Mouse (Mus musculus) embryonic facial prominence, embryonic 14.5 days (tissue): ENCODE results near the gene Cnep1r1. TPM values are rescaled to one million over a fixed set of nuclear protein-coding genes. Genes with fewer than 3 reads are reported as not detected.

Experiments used
- ATAC-seq: fragments of 200-750 bp; cut with Nextera tagmentation; 2 replicates; pipeline ENCODE4 v1.8.0; 2017; ENCODE audit warnings: low read depth, moderate number of reproducible peaks, moderate TSS enrichment
- DNase-seq: peaks from one replicate; pipeline ENCODE4 v3.0.0-alpha.2; 2015; ENCODE audit warnings: low spot score
- H3K27ac ChIP-seq: fragments of 300-500 bp; sonication (generic); replicated peaks from 2 replicates; pipeline ENCODE4 v1.5.1; 2014; ENCODE audit warnings: low read depth, mild to moderate bottlenecking, low read length, moderate library complexity
- H3K27me3 ChIP-seq: fragments of 300-500 bp; sonication (generic); replicated peaks from 2 replicates; pipeline ENCODE4 v1.6.1; 2014; ENCODE audit warnings: low read length; ENCODE audit not compliant: control insufficient read depth, insufficient read depth
- H3K36me3 ChIP-seq: fragments of 300-500 bp; sonication (generic); 2 replicates; pipeline ENCODE4 v1.6.1; 2014; ENCODE audit warnings: low read length, mixed read lengths; ENCODE audit not compliant: control insufficient read depth, insufficient read depth
- H3K4me1 ChIP-seq: fragments of 300-500 bp; sonication (generic); 2 replicates; pipeline ENCODE4 v1.6.1; 2014; ENCODE audit warnings: antibody characterized with exemption, low read length; ENCODE audit not compliant: control insufficient read depth, insufficient read depth
- H3K4me2 ChIP-seq: fragments of 300-500 bp; sonication (generic); 2 replicates; pipeline ENCODE4 v1.6.1; 2014; ENCODE audit warnings: low read depth, mild to moderate bottlenecking, low read length, moderate library complexity, mixed read lengths
- H3K4me3 ChIP-seq: fragments of 300-500 bp; sonication (generic); 2 replicates; pipeline ENCODE4 v1.5.1; 2014; ENCODE audit warnings: low read depth, mild to moderate bottlenecking, low read length
- H3K9ac ChIP-seq: fragments of 300-500 bp; sonication (generic); 2 replicates; pipeline ENCODE4 v1.6.1; 2014; ENCODE audit warnings: low read depth, mild to moderate bottlenecking, low read length, moderate library complexity, mixed read lengths
- H3K9me3 ChIP-seq: fragments of 300-500 bp; sonication (generic); 2 replicates; pipeline ENCODE4 v1.6.1; 2016; ENCODE audit warnings: low read length; ENCODE audit not compliant: control insufficient read depth
- WGBS: fragments of 180-500 bp; shearing (Covaris S2); extraction: QIAGEN DNeasy Blood & Tissue Kit; methylation state at CpG from one replicate; pipeline ENCODE4 v1.1.7; 2014; 5-methylcytosine and 5-hydroxymethylcytosine counted together
- polyA plus RNA-seq: library from polyadenylated mRNA; unstranded; fragments of >200 nt; fragmentation: Nextera tagmentation; extraction: Ambion mirVana; gene quantifications from 2 replicates; pipeline ENCODE4 v1.2.1, GENCODE M21; 2014

Cnep1r1 gene
- 44.3 and 48.3 TPM in 2 replicates for polyA plus RNA-seq

DNA sequence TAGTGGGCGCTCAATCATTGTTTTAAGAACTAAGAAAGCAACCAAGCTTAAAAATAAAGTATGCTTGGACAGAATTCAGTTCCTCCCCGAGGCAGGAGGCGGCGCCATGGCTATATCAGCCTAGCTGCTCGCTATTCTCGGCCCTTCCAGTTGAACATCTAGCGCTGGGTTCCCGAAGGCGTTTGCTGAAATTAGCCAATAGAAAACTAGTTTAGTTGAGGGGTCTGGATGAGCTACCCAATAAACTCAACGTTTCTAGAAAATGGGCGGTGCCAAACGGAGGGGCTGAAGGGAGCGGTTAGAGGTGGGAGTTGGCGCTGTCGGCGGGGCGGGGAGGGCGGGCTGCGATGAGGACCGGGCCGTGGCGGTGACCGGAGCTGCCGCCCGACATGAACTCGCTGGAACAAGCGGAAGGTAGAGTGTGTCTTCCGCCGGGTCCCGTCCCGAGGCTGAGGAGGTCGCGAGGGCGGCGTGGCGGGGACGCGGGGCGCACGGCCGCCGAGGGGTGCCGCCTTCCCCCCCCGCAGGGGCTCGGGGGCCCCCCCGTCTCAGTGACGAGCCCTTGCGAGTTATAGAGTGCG lies at the start of gene Cnep1r1:
TSS of gene Cnep1r1 (plus strand) at position 314 of the 581 bp plus-strand sequence.
- Histone ChIP-seq H3K9ac (peak within 1 kb of the TSS; percentile 97), H3K36me3 (peaks cover 26% of the 10 kb centered on the region), H3K27me3 (no peaks in the 10 kb centered on the region), H3K27ac (peak within 1 kb of the TSS; percentile 78), H3K4me2 (peak within 1 kb of the TSS; percentile 73), H3K4me3 (peak within 1 kb of the TSS; percentile 94), H3K4me1 (no peaks in the 10 kb centered on the region; the same call in 1 of the 2 replicates), H3K9me3 (no peaks in the 10 kb centered on the region)
- DNase-seq, result peak; percentile 98
- peak; percentile 100 for ATAC-seq
- under 1% methylated on average over 30 of the region's 49 CpGs for WGBS

DNA sequence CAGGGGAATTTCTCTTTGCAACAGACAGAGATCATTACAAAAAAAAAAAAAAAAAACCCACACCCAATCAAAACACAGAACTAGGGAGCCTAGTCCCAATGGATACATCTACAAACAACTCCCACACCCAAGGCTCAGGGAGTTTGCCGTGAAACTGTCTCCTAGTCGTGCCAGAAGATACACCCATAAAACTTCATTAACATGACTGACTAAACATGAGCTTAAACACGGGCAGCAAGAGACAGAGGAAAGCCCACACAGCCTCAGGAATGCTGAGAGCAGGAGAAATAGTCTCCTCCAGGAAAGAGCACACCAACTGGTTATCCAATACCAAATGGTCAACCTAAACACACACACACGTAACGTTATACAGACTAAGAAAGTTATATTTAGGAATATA lies 36.4 kb upstream of the Cnep1r1 start:
- Histone ChIP-seq H3K36me3 (no peaks in the 10 kb centered on the region), H3K9ac (no peak overlapping the region), H3K27me3 (no peaks in the 10 kb centered on the region), H3K4me2 (no peak overlapping the region), H3K9me3 (no peaks in the 10 kb centered on the region), H3K4me1 (no peaks in the 10 kb centered on the region), H3K27ac (no peak overlapping the region), H3K4me3 (no peak overlapping the region)
- 72% methylated on average over 5 of the region's 5 CpGs for WGBS
- DNase-seq (no peak), ATAC-seq (no peak)

DNA sequence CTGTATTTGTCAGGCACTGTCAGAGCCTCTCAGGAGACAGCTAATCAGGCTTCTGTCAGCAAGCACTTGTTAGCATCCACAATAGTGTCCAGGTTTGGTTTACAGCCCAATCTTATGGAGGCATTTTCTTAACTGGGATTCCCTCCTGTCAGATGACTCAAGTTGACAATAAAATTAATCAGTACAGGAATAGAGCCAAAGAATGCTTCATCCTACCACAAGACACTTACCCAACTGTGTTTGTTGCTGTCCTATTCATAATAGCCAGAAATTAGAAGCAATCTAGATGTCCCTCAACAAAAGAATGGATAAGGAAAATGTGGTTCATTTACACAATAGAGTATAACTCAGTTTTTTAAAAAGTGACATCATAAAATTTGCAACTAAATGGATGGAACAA lies 30.6 kb upstream of the Cnep1r1 start:
- Histone ChIP-seq H3K9ac (no peak overlapping the region), H3K27ac (no peak overlapping the region), H3K4me3 (no peak overlapping the region), H3K4me1 (no peaks in the 10 kb centered on the region), H3K9me3 (no peaks in the 10 kb centered on the region), H3K4me2 (no peak overlapping the region), H3K36me3 (no peaks in the 10 kb centered on the region), H3K27me3 (no peaks in the 10 kb centered on the region)
- no peak for DNase-seq
- ATAC-seq, result no peak

DNA sequence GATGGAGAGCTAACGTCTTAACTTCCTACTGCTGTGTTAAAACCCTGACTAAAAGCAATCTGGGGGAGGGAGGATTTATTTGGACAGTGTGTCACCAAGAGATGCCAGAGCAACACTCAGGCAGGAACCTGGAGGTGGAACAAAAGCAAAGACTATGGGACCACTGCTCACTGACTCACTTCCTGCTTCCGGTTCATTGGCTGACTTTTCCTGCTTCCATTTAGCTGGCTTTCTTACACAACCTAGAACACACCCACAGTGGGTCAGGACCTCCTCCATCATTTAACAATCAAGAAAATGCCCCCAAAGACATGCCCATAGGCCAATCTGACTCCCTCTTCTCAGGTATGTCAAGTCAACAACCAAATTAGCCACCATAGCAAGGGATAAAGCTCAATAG lies 26.9 kb upstream of the Cnep1r1 start:
- ATAC-seq (no peak), DNase-seq (no peak)
- Histone ChIP-seq H3K4me1 (no peaks in the 10 kb centered on the region), H3K4me3 (no peak overlapping the region), H3K36me3 (no peaks in the 10 kb centered on the region), H3K9me3 (no peaks in the 10 kb centered on the region), H3K27ac (no peak overlapping the region), H3K4me2 (no peak overlapping the region), H3K27me3 (no peaks in the 10 kb centered on the region), H3K9ac (no peak overlapping the region)
- WGBS, result 85% methylated on average over 2 of the region's 2 CpGs

DNA sequence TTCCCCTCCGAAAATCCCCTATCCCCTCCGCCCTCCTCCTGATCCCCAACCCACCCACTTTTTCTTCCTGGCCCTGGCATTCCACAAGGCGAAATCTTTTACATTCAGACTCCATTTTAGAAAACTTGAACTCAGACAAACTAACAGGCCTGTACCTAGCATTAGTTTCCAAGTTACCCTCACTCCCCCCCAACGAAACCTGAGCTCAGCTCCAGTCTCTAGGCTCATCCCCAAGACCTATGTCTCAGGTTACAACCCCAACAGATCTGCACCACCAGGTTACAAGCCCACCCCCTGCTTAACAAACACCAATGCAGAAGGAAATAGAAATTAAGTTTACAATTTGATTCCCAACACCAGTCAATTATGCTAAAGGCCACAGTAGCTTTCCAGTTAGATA lies 25.2 kb upstream of the Cnep1r1 start:
- DNase-seq, result no peak
- 45% methylated on average over 4 of the region's 4 CpGs for WGBS
- H3K4me2 ChIP-seq, result no peak overlapping the region
- H3K27ac ChIP-seq, result no peak overlapping the region
- H3K4me1 ChIP-seq, result no peaks in the 10 kb centered on the region
- H3K27me3 ChIP-seq, result no peaks in the 10 kb centered on the region
- ATAC-seq, result no peak
- H3K4me3 ChIP-seq, result no peak overlapping the region
- H3K9ac ChIP-seq, result no peak overlapping the region
- no peaks in the 10 kb centered on the region for H3K36me3 ChIP-seq
- H3K9me3 ChIP-seq, result no peaks in the 10 kb centered on the region

DNA sequence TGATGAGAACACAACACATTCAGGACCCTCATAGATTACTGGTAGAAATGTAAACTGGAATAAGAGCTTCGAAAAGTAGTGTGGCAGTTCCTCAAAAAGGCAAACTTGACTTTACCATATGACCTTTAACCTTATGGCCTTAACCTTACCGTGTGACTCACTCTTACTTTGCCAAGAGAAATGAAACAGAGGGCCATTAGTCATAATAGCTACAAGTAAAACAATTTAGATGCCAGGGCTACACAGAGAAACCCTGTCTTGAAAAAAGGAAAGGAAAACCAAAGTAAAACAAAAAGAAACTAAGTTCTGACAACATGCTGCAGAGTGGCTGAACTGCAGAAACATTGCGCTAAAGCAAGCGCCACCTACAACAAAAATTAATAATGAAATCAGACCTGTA lies 19.7 kb upstream of the Cnep1r1 start:
- DNase-seq, result no peak
- no peaks in the 10 kb centered on the region for H3K4me1 ChIP-seq
- no peak overlapping the region for H3K4me3 ChIP-seq
- H3K9me3 ChIP-seq, result no peaks in the 10 kb centered on the region
- ATAC-seq, result no peak
- no peaks in the 10 kb centered on the region for H3K36me3 ChIP-seq
- no peak overlapping the region for H3K9ac ChIP-seq
- H3K27ac ChIP-seq, result no peak overlapping the region
- no peak overlapping the region for H3K4me2 ChIP-seq
- 73% methylated on average over 4 of the region's 4 CpGs for WGBS
- no peaks in the 10 kb centered on the region for H3K27me3 ChIP-seq

DNA sequence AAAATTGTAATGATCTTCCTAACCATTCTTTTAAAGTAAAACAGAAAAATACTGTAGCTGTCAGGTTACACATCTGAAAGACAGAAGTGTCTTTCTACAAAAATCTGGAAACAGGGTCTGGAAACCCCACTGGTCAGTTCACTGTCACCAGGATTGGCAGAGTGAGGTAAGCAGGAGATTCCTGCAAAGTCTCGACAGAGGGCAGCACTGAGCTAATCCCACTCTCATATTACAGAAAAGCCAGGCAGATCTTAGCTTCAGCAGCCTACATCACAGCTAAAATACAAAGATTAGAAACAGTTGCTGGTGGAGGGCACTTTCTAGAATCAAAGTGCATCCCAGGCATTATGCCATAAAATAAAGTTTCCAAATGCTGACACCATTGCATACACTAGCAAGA lies 19.0 kb upstream of the Cnep1r1 start:
- no peaks in the 10 kb centered on the region for H3K9me3 ChIP-seq
- no peaks in the 10 kb centered on the region for H3K27me3 ChIP-seq
- WGBS, result 4% methylated on average over 1 of the region's 1 CpGs
- no peak overlapping the region for H3K4me3 ChIP-seq
- ATAC-seq (no peak), DNase-seq (peak; percentile 67)
- H3K4me2 ChIP-seq, result no peak overlapping the region
- no peak overlapping the region for H3K27ac ChIP-seq
- no peaks in the 10 kb centered on the region for H3K4me1 ChIP-seq
- H3K36me3 ChIP-seq, result no peaks in the 10 kb centered on the region
- no peak overlapping the region for H3K9ac ChIP-seq

DNA sequence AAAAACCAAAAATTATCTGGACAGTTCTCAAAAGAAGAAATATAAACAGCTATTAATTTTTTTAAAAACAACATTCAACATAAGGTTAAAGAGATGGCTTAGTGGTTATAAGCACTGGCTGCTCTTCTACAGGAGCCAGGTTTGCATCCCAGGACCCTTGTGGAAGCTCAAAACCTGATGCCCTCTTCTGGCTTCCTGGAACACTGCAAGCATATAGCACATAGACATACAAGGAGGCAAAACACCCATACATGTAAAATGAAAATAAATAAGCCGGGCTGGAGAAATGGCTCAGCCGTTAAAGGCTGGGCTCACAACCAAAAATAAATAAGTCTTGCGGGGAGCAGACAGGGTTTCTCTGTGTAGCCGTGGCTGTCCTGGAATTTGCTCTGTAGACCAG lies 9.3 kb upstream of the Cnep1r1 start:
- H3K27me3 ChIP-seq, result no peaks in the 10 kb centered on the region
- no peak overlapping the region for H3K27ac ChIP-seq
- no peak overlapping the region for H3K4me3 ChIP-seq
- H3K4me1 ChIP-seq, result no peaks in the 10 kb centered on the region
- H3K9ac ChIP-seq, result no peak overlapping the region
- WGBS, result 94% methylated on average over 4 of the region's 4 CpGs
- ATAC-seq, result no peak
- no peaks in the 10 kb centered on the region for H3K36me3 ChIP-seq
- H3K4me2 ChIP-seq, result no peak overlapping the region
- no peak for DNase-seq
- 0 out of 2 replicates have a peak, but pooled peaks cover 3% of the 10 kb centered on the region for H3K9me3 ChIP-seq

DNA sequence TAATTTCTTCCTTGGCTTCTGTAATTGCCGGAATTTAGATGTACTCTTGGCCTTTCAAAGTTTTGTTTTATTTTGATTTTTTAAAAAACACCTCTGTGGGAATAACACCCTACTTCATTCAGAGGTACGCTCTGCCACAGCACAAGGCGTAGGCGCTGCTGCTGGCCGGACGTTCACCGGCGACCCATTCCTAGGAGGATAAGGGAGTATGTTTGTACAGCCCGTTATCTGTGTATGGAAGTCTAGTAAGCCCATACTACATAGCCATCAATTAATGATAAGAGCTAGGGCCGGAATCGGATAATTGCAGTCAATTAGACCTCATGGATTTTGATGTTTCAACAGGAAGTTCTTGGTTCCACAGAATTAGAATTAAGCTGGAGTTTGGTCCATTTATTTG lies 507 bp downstream of the Cnep1r1 start:
- ATAC-seq (no peak), DNase-seq (no peak)
- H3K4me2 ChIP-seq, result peak overlapping the region; percentile 73
- H3K9ac ChIP-seq, result peak overlapping the region; percentile 97
- peak overlapping the region; percentile 78; the same call in 1 of the 2 replicates for H3K27ac ChIP-seq
- peak overlapping the region; percentile 94 for H3K4me3 ChIP-seq
- no peaks in the 10 kb centered on the region for H3K9me3 ChIP-seq
- H3K4me1 ChIP-seq, result no peaks in the 10 kb centered on the region; the same call in 1 of the 2 replicates
- peaks cover 27% of the 10 kb centered on the region for H3K36me3 ChIP-seq
- 2% methylated on average over 11 of the region's 11 CpGs for WGBS
- H3K27me3 ChIP-seq, result no peaks in the 10 kb centered on the region
